Mouse (Mus musculus): Measurements from ENCODE around the gene Pde1c.

Gene Pde1c

GRCm38 (mm10) chr6:56076378-56076805, 492.5 kb downstream of the Pde1c start:
- DNase-seq (ENCODE audit: low spot score in 2 of 2): no peak

- no peak for DNase-seq (ENCODE audit: low spot score in 2 of 2)
Measured at GRCm38 (mm10) chr6:56068516-56068915, 500.4 kb downstream of the Pde1c start.

GRCm38 (mm10) chr6:56066632-56067282, 502.1 kb downstream of the Pde1c start:
- DNase-seq (ENCODE audit: low spot score in 2 of 2): peak; percentile 5 to 6

GRCm38 (mm10) chr6:56063736-56064135, 505.2 kb downstream of the Pde1c start:
- DNase-seq (ENCODE audit: low spot score in 2 of 2): no peak

GRCm38 (mm10) chr6:56049104-56049503, 519.8 kb downstream of the Pde1c start:
- no peak for DNase-seq (ENCODE audit: low spot score in 2 of 2)

- DNase-seq (ENCODE audit: low spot score in 2 of 2): no peak
Measured at GRCm38 (mm10) chr6:56048580-56048979, 520.3 kb downstream of the Pde1c start.

- no peak for DNase-seq (ENCODE audit: low spot score in 2 of 2)
Measured at GRCm38 (mm10) chr6:56044716-56045115, 524.2 kb downstream of the Pde1c start.

GRCm38 (mm10) chr6:56044270-56044669, 524.6 kb downstream of the Pde1c start:
- no peak for DNase-seq (ENCODE audit: low spot score in 2 of 2)

- no peak for DNase-seq (ENCODE audit: low spot score in 2 of 2)
Measured at GRCm38 (mm10) chr6:56039476-56040055, 529.3 kb downstream of the Pde1c start.

- no peak for DNase-seq (ENCODE audit: low spot score in 2 of 2)
Measured at GRCm38 (mm10) chr6:56035054-56035453, 533.8 kb downstream of the Pde1c start.

- DNase-seq (ENCODE audit: low spot score in 2 of 2): no peak
Measured at GRCm38 (mm10) chr6:56032231-56032630, 536.7 kb downstream of the Pde1c start.

- DNase-seq (ENCODE audit: low spot score in 2 of 2): no peak
Measured at GRCm38 (mm10) chr6:56029986-56030385, 538.9 kb downstream of the Pde1c start.

GRCm38 (mm10) chr6:56027966-56028365, 540.9 kb downstream of the Pde1c start:
- DNase-seq (ENCODE audit: low spot score in 2 of 2): no peak

- DNase-seq (ENCODE audit: low spot score in 2 of 2): no peak
Measured at GRCm38 (mm10) chr6:56027318-56027717, 541.6 kb downstream of the Pde1c start.

- DNase-seq (ENCODE audit: low spot score in 2 of 2): no peak
Measured at GRCm38 (mm10) chr6:56025533-56025932, 543.4 kb downstream of the Pde1c start.

Data from urinary bladder, postnatal 36 days (tissue).